Mouse (Mus musculus) bone marrow, adult 2 months (tissue): ENCODE data around the gene Lnx1.

Experiments used
- CTCF ChIP-seq: fragments of 200-500 bp; IDR thresholded peaks from 2 replicates; pipeline ENCODE4 v1.5.1; 2011; ENCODE audit warnings: low read length, control low read depth; ENCODE audit not compliant: control insufficient read depth, insufficient read depth
- POLR2A ChIP-seq: fragments of 200-500 bp; IDR thresholded peaks from 2 replicates; pipeline ENCODE4 v1.6.1; 2011; ENCODE audit warnings: low read depth, mild to moderate bottlenecking, control low read depth, low read length, borderline replicate concordance; ENCODE audit not compliant: control insufficient read depth

DNA sequence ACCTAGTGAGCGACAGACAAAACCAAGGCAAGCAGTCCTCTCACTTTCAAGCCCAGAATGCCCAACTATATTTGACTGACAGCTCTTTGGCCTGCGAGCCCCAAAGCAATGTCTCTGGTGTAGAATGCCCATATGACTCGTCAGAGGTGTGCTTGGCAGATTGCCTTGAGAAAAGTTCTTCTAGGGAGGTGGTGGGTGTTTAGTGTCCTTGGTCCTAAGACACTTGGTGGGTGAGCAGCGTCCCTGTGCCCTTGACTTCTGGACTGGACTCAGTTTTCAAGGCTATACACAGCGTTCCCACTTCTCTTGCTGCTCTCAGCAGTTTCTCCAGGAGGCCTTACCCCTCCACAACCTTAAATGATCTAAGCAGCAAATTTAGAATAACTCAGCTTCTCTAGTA lies 30.2 kb downstream of the Lnx1 start:
- TF ChIP-seq POLR2A = no peak
- no peak for TF ChIP-seq CTCF
